Mouse (Mus musculus) inflammation-experienced regulatory T-cells, adult 16 weeks (primary cell): ENCODE data around the gene Gm4181. TPM values are rescaled to one million over a fixed set of nuclear protein-coding genes. Genes with fewer than 3 reads are reported as not detected.

Experiments
- polyA plus RNA-seq: library from polyadenylated mRNA; unstranded; fragments of 100-300 nt; shearing (Covaris generic); gene quantifications from one replicate; pipeline ENCODE4 v1.2.1, GENCODE M21; 2017

Gene Gm4181
- polyA plus RNA-seq: not detected

DNA sequence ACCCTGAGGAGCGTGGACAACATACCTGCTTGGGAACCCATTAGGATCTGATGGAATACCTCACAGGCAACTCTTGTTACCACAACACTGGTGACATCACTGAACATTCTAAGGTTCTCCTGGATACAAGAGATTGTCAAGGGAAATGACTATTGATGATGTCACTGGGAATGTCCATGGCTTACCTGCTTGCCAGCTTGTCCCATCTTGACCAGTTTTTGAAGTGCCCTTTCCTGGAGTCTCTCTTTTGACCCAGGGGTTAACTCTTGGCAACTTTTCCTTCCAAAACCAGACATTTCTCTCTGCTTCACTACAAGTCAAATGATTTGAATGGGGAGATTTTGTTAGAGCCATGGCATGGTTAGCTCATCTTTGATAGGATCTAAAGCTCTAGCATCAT lies at the start of gene Gm4181:
Gene Gm4181, minus strand, starts transcription at position 101 of the 400 bp plus-strand sequence.

DNA sequence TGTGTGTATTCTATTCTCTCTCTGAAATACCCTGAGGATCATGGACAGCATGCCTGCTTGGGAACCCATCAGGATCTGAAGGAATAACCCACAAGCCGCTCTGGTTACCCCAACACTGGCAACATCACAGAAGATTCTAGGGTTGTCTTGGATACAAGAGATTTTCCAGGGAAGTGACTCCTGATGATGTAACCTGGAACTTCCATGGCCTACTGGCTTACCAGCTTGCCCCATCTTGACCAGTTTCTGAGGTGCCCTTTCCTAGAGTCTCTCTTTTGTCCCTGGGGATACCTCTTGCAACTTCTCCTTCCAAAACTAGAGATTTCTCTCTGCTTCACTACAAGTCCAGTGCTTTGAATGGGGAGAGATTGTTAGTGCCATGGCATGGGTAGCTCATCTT lies 24.3 kb downstream of the Gm4181 start, which contains the start of gene Gm17078:
Gene Gm17078, minus strand, starts transcription at position 101 of the 400 bp plus-strand sequence.

DNA sequence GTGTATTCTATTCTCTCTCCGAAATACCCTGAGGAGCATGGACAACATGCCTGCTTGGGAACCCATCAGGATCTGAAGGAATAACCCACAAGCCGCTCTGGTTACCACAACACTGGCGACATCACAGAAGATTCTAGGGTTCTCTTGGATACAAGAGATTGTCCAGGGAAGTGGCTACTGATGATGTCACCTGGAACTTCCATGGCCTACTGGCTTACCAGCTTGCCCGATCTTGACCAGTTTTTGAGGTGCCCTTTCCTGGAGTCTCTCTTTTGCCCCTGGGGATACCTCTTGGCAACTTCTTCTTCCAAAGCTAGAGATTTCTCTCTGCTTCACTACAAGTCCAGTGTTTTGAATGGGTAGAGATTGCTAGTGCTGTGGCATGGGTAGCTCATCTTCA lies 43.4 kb downstream of the Gm4181 start, which contains the start of gene Gm17174:
Gene Gm17174, minus strand, starts transcription at position 101 of the 400 bp plus-strand sequence.

Other genes with a start within 250 kb of the Gm4181 start
- not detected for gene Vmn2r88, start 224.8 kb downstream of the Gm4181 start, polyA plus RNA-seq
- not detected for gene Vmn2r89, start 183.8 kb downstream of the Gm4181 start, polyA plus RNA-seq
- not detected for gene Gm5622, start 82.9 kb downstream of the Gm4181 start, polyA plus RNA-seq
- gene Gm17175, start 61.6 kb downstream of the Gm4181 start, polyA plus RNA-seq: not detected
- not detected for gene Gm17174, start 43.5 kb downstream of the Gm4181 start, polyA plus RNA-seq
- gene Gm17078, start 24.4 kb downstream of the Gm4181 start, polyA plus RNA-seq: not detected
- not detected for gene Gm17079, start 59.8 kb upstream of the Gm4181 start, polyA plus RNA-seq
- not detected for gene Gm5800, start 81.5 kb upstream of the Gm4181 start, polyA plus RNA-seq
- not detected for gene Ang4, start 137.9 kb upstream of the Gm4181 start, polyA plus RNA-seq
- gene AY358078, start 164.4 kb upstream of the Gm4181 start, polyA plus RNA-seq: not detected
- not detected for gene Ear6, start 218.0 kb upstream of the Gm4181 start, polyA plus RNA-seq
- gene Mettl17, start 249.2 kb upstream of the Gm4181 start, polyA plus RNA-seq: 110 TPM